Mouse (Mus musculus) heart, embryonic 12.5 days (tissue): ENCODE results near the gene Flii. TPM values are rescaled to one million over a fixed set of nuclear protein-coding genes. Genes with fewer than 3 reads are reported as not detected.

Experiments
- ATAC-seq: fragments of 200-750 bp; cut with Nextera tagmentation; 2 replicates; pipeline ENCODE4 v1.8.0; 2017; ENCODE audit warnings: moderate TSS enrichment, moderate library complexity; ENCODE audit not compliant: insufficient number of reproducible peaks, low FRiP score
- H3K27ac ChIP-seq: fragments of 300-500 bp; sonication (generic); 2 replicates; pipeline ENCODE4 v1.5.1; 2016; ENCODE audit warnings: mild to moderate bottlenecking, moderate library complexity; ENCODE audit not compliant: poor library complexity, severe bottlenecking
- H3K27me3 ChIP-seq: fragments of 300-500 bp; sonication (generic); replicated peaks from 2 replicates; pipeline ENCODE4 v1.6.1; 2016; ENCODE audit warnings: mild to moderate bottlenecking, moderate library complexity
- H3K36me3 ChIP-seq: fragments of 300-500 bp; sonication (generic); 2 replicates; pipeline ENCODE4 v1.6.1; 2016; ENCODE audit warnings: mild to moderate bottlenecking, moderate library complexity
- H3K4me1 ChIP-seq: fragments of 300-500 bp; sonication (generic); replicated peaks from 2 replicates; pipeline ENCODE4 v1.6.1; 2016; ENCODE audit warnings: mild to moderate bottlenecking
- H3K4me2 ChIP-seq: fragments of 300-500 bp; sonication (generic); 2 replicates; pipeline ENCODE4 v1.6.1; 2016; ENCODE audit warnings: mild to moderate bottlenecking, moderate library complexity
- H3K4me3 ChIP-seq: fragments of 300-500 bp; sonication (generic); 2 replicates; pipeline ENCODE4 v1.5.1; 2016; ENCODE audit warnings: mild to moderate bottlenecking
- H3K9ac ChIP-seq: fragments of 300-500 bp; sonication (generic); 2 replicates; pipeline ENCODE4 v1.6.1; 2016; ENCODE audit warnings: mild to moderate bottlenecking, moderate library complexity
- H3K9me3 ChIP-seq: fragments of 300-500 bp; sonication (generic); replicated peaks from 2 replicates; pipeline ENCODE4 v1.6.1; 2016; ENCODE audit warnings: mild to moderate bottlenecking, moderate library complexity
- WGBS: fragments of 180-500 bp; shearing (Covaris S2); methylation state at CpG from one replicate; pipeline ENCODE4 v1.1.7; 2016; 5-methylcytosine and 5-hydroxymethylcytosine counted together
- polyA plus RNA-seq: library from polyadenylated mRNA; unstranded; fragments of >200 nt; fragmentation: Nextera tagmentation; extraction: Ambion mirVana; gene quantifications from 2 replicates; pipeline ENCODE4 v1.2.1, GENCODE M21; 2016

The Flii gene
- polyA plus RNA-seq, result 87.6 and 91.6 TPM in 2 replicates

DNA sequence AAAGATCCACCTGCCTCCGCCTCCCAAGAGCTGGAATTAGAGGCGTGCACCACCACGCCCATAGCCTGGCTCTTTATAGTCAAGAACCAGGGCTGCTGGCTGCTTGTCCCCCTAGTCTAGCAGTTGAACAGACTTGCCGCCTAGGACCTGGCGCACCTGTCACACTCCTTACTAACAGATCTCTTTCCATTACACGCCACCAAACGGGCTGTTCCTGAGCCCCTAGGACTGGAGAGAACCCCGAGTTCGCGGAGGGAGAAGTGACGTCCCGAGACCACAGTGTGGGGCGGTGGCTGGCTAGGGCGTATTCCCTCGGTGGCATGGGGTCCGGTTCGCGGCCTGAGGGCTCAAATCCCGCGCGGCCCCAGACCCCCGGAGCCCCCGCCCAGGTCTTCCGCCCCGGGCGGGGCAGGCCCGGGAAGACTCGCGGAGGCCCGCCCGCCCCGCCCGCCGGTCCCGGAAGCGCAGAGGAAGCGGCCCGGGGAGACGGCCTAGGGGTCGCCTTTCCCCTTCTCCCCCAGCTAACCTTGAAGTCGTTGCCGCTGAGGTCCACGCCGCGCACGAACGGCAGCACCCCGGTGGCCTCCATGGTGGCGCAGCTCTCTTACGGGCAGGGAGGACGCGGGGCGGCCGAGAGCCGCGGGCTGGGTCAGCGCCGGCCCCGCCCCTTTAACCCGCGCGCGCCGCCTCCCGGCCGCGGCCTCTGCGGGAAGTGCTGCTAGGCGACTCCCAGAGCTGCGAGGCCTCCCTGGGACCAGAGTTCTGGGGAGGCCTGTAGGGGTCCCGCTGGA, at the start of gene Flii:
Gene Flii (minus strand): TSS at position 663 of the 791 bp plus-strand sequence.
- ATAC-seq, result peak; percentile 86
- no peaks in the 10 kb centered on the region for H3K27me3 ChIP-seq
- WGBS, result under 1% methylated on average over 71 of the region's 71 CpGs
- H3K4me1 ChIP-seq, result peaks cover 28% of the 10 kb centered on the region
- H3K36me3 ChIP-seq, result peaks cover 51% of the 10 kb centered on the region
- peak within 1 kb of the TSS; percentile 74 for H3K4me2 ChIP-seq
- peak within 1 kb of the TSS; percentile 93 for H3K27ac ChIP-seq
- H3K9me3 ChIP-seq, result no peaks in the 10 kb centered on the region
- peak within 1 kb of the TSS; percentile 96 for H3K9ac ChIP-seq
- peak within 1 kb of the TSS; percentile 94 for H3K4me3 ChIP-seq

DNA sequence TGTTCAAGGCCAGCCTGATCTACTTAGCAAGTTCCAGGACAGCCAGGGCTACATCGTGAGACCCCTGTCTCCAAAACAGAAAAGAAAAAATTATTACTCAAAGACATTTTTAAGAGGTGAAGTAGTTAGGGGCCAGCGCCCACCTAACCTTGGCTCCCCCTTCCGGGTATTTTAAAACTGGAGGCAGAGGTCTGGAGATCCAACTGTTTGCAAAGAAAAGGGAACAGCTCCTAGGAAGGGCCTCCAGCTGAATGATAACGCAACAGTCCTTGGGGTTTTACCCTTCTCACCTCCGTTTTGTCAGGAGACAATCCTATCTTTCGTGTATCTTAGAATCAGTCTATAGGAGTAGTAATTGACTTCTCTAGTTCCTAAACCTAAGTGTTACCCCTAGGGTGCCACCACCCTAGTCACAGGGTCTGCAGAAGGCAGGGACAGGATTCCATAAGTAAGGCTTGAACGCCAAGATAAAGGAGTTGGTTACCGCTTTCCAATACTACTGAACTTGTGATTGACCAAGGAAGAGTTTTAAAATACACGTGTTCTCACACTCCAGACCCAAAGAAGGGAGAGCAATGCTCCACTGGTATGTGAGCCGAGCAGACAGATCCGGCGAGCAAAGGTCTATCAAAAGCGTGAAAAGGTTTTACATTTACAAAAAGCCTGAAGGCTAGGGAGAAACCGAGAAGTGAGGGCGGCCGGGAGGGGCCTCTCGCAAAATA, 49.2 kb upstream of the Flii start:
- 3% methylated on average over 17 of the region's 17 CpGs for WGBS
- peak overlapping the region; percentile 86 for H3K4me3 ChIP-seq
- no peak for ATAC-seq
- no peaks in the 10 kb centered on the region for H3K9me3 ChIP-seq
- no peaks in the 10 kb centered on the region for H3K27me3 ChIP-seq
- H3K36me3 ChIP-seq, result peaks cover 27% of the 10 kb centered on the region
- H3K27ac ChIP-seq, result peak overlapping the region; percentile 79
- peak overlapping the region; percentile 83 for H3K9ac ChIP-seq
- peaks cover 50% of the 10 kb centered on the region for H3K4me1 ChIP-seq
- H3K4me2 ChIP-seq, result peak overlapping the region; percentile 85

DNA sequence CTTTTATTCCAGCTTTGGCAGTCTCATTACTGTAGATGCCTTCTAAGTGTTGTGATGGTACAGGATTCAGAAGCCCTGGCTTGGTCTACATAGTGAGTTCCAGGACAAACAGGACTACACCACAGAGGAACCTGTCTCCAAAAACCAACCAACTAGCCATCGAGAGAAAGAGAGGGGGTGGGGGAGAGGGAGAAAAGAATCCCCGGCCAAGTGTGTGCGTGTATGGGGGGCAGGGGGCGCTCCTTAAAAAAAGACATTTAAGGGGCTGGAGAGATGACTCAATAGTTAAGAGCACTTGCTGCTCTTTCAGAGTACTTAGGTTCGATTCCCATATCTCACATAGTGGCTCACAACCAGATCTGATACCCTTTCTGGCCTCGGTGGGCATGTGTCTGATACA, 48.5 kb upstream of the Flii start:
- H3K4me2 ChIP-seq, result peak overlapping the region; percentile 85
- peak overlapping the region; percentile 79; the same call in 1 of the 2 replicates for H3K27ac ChIP-seq
- H3K4me1 ChIP-seq, result peaks cover 43% of the 10 kb centered on the region
- H3K36me3 ChIP-seq, result peaks cover 21% of the 10 kb centered on the region
- peak overlapping the region; percentile 83 for H3K9ac ChIP-seq
- H3K4me3 ChIP-seq, result peak overlapping the region; percentile 86
- H3K27me3 ChIP-seq, result no peaks in the 10 kb centered on the region
- WGBS, result 45% methylated on average over 6 of the region's 6 CpGs
- ATAC-seq, result no peak
- H3K9me3 ChIP-seq, result no peaks in the 10 kb centered on the region

DNA sequence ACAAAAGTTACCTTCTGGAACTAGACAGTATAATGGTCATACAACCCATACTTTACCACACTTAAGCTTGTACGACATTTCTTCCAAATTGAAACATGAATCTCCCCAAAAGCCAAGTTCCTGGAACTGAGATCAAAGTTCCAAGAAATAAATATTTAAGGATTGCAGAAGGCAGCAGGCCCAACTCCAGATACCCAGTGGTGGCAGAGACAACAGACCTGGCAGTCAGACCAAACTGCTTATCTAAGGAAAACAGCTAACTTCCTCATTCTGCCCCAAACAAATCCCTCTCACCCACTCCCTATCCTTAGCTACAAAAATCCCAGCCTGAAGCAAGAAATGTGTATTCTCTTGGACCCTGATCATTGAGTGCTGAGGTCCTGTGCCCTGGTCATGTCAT, 47.8 kb upstream of the Flii start:
- Histone ChIP-seq H3K27me3 (no peaks in the 10 kb centered on the region), H3K4me3 (no peak overlapping the region), H3K36me3 (peaks cover 13% of the 10 kb centered on the region), H3K4me1 (peaks cover 35% of the 10 kb centered on the region), H3K4me2 (peak overlapping the region; percentile 85), H3K27ac (no peak overlapping the region), H3K9me3 (no peaks in the 10 kb centered on the region), H3K9ac (no peak overlapping the region)
- WGBS, result 45% methylated on average over 1 of the region's 1 CpGs
- no peak for ATAC-seq

DNA sequence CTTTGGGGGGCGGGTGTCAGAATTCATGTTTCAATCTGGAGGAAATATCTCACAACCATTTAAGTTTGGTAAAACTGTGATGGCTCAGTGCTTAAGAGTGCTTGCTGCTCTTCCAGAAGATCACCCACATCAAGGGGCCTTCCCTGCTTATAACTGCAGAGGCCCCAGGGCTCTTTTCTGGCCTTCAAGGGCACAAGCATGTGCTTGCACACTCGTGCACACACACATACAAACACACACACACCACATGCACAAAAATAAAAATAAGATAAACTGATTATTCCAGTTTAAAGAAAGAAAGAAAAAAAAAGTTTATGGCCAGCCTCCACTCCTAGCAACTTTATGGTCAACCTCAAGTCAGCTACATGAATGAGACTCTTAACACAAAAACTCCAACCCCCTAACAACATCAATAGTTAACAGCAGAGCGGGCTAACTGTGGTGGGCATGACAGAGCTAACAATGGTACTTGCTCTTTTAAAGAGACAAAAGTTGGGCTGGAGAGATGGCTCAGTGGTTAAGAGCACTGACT, 47.2 kb upstream of the Flii start:
- Histone ChIP-seq H3K36me3 (peaks cover 7% of the 10 kb centered on the region), H3K27me3 (no peaks in the 10 kb centered on the region), H3K9me3 (no peaks in the 10 kb centered on the region), H3K27ac (no peak overlapping the region), H3K4me2 (no peak overlapping the region), H3K4me1 (peaks cover 31% of the 10 kb centered on the region), H3K4me3 (no peak overlapping the region), H3K9ac (no peak overlapping the region)
- no peak for ATAC-seq
- WGBS, result 84% methylated on average over 3 of the region's 3 CpGs

DNA sequence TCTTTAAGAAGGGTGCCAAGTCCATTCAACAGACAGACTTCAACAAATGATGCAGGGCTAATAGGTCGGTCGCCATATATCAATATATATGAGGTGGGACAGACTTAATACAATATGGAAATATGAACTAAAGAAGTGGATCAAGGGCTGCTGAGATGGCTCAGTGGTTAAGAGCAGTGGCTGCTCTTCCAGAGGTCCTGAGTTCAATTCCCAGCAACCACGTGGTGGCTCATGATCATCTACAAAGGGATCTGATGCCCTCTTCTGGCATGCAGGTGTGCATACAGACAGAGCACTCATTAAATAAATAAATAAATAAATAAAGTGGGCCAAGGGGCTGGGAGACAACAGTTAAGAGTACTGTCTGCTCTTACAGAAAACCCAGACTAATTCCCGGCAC, 45.1 kb upstream of the Flii start:
- ATAC-seq, result no peak
- Histone ChIP-seq H3K4me1 (peaks cover 23% of the 10 kb centered on the region), H3K9me3 (no peaks in the 10 kb centered on the region), H3K4me3 (no peak overlapping the region), H3K27me3 (no peaks in the 10 kb centered on the region), H3K36me3 (no peaks in the 10 kb centered on the region), H3K4me2 (no peak overlapping the region), H3K9ac (no peak overlapping the region), H3K27ac (no peak overlapping the region)
- WGBS, result 81% methylated on average over 4 of the region's 4 CpGs

DNA sequence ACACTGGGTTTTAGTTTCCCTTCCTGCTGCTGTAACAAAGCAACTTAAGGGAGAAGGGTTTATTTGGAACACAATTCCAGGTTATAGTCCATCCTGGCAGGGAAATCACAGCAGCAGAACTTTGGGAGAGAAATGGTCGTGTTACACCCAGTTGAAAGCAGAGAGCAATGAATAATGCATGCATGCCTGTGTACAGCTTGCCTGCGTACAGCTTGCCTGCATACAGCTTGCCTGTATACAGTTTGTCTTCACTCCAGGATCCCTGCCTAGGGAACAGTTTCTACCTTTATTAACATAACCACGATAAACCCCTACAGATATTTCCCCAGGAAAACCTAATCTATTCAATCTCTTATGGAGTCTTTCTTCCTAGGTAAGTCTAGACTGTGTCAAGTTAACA, 43.7 kb upstream of the Flii start:
- H3K4me3 ChIP-seq, result no peak overlapping the region
- no peak overlapping the region for H3K27ac ChIP-seq
- no peak for ATAC-seq
- peaks cover 23% of the 10 kb centered on the region for H3K4me1 ChIP-seq
- H3K27me3 ChIP-seq, result no peaks in the 10 kb centered on the region
- 0 out of 2 replicates have a peak, but pooled peaks cover 3% of the 10 kb centered on the region for H3K36me3 ChIP-seq
- H3K9me3 ChIP-seq, result no peaks in the 10 kb centered on the region
- H3K4me2 ChIP-seq, result no peak overlapping the region
- no peak overlapping the region for H3K9ac ChIP-seq
- WGBS, result 92% methylated on average over 3 of the region's 3 CpGs

DNA sequence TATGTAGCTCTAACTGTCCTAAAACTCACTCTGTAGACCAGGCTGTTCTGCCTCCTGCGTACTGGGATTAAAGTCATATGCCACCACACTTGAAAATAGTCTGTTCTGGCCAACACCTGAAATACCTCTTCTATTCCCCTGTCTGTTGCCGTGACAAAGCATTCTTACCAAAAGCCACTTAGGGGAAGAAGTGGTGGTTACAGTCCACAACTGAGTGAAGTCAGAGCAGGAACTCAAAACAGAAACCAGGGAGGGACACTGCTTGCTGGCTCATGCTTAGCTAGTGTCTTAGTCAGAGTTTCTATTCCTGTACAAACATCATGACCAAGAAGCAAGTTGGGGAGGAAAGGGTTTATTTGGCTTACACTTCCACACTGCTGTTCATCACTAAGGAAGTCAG, 42.3 kb upstream of the Flii start:
- Histone ChIP-seq H3K27me3 (no peaks in the 10 kb centered on the region), H3K4me2 (no peak overlapping the region), H3K36me3 (peaks cover 12% of the 10 kb centered on the region; the same call in 1 of the 2 replicates), H3K9me3 (0 out of 2 replicates have a peak, but pooled peaks cover 4% of the 10 kb centered on the region), H3K4me3 (no peak overlapping the region), H3K27ac (no peak overlapping the region), H3K4me1 (peaks cover 13% of the 10 kb centered on the region; the same call in 1 of the 2 replicates), H3K9ac (no peak overlapping the region)
- no peak for ATAC-seq
- 84% methylated on average over 2 of the region's 2 CpGs for WGBS

DNA sequence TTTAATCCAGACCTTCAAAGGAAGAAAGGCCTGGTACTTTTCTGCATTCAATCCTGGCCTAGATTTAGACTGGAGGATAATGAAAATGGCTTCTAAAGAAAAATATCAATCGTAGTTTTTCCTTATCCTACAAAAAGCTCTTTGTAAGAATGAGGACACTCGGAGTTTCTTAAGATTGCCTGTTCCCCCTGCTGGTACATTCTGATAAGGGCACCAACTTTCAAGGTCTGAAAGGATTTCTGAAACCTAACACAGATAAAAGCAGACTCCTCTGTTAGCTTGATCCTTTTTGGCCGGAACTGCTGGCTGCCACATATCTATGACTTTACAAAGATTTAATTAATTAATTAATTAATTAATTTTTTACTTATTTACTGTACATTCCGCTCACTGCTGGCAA, 39.9 kb upstream of the Flii start:
- Histone ChIP-seq H3K27me3 (no peaks in the 10 kb centered on the region), H3K9me3 (0 out of 2 replicates have a peak, but pooled peaks cover 4% of the 10 kb centered on the region), H3K27ac (no peak overlapping the region), H3K4me2 (no peak overlapping the region), H3K4me3 (no peak overlapping the region), H3K36me3 (peaks cover 18% of the 10 kb centered on the region; the same call in 1 of the 2 replicates), H3K4me1 (peaks cover 13% of the 10 kb centered on the region; the same call in 1 of the 2 replicates), H3K9ac (no peak overlapping the region)
- WGBS, result 48% methylated on average over 4 of the region's 4 CpGs
- ATAC-seq, result no peak

DNA sequence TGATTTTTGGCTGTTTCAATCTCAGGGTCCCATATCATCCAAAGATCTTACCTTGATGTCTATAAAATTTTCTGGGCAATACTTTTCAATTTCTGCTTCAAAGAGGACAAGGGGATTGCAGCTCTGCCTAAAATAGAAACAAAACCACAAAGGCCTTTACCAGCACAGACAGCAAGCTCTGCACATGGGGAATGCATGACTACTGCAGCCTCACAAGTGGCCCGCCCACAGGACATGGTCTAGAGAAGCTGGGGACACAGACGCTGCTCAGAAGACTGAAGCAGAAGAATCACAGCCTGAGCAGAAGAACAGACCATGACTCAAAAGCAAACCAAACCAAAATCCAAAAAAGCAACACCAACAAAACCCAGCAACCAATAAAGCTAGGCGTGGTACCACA, 34.6 kb upstream of the Flii start:
- no peak for ATAC-seq
- Histone ChIP-seq H3K27ac (no peak overlapping the region), H3K27me3 (no peaks in the 10 kb centered on the region), H3K4me1 (0 out of 2 replicates have a peak, but pooled peaks cover 2% of the 10 kb centered on the region), H3K4me2 (no peak overlapping the region), H3K4me3 (no peak overlapping the region), H3K36me3 (peaks cover 53% of the 10 kb centered on the region), H3K9ac (no peak overlapping the region), H3K9me3 (0 out of 2 replicates have a peak, but pooled peaks cover 4% of the 10 kb centered on the region)
- whole genome bisulfite sequencing, result 81% methylated on average over 3 of the region's 3 CpGs

DNA sequence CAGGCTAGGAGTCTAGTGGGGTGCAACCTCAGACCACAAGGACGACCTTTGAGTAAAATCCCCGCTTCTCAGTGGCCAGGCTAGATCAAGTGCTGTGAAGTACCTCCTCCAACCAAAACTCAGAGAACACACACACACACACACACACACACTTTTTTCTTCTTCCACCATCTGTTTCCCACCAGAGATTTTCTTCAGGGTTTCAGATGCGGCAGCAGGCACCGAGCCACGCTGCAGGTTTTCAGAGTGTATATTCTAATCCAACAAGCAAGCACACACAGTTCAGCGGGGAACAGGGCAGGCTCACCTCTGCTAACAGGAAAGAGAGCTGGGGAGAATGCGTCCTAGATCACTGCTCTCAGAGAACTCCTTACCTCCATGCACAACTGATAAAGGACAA, 28.5 kb upstream of the Flii start:
- ATAC-seq, result no peak
- Histone ChIP-seq H3K27me3 (no peaks in the 10 kb centered on the region), H3K4me2 (no peak overlapping the region), H3K9ac (no peak overlapping the region), H3K36me3 (peaks cover 80% of the 10 kb centered on the region), H3K4me1 (no peaks in the 10 kb centered on the region), H3K9me3 (no peaks in the 10 kb centered on the region), H3K4me3 (no peak overlapping the region), H3K27ac (no peak overlapping the region)
- WGBS, result 92% methylated on average over 7 of the region's 7 CpGs
